Mouse (Mus musculus) forebrain, postnatal 0 days (tissue): ENCODE measurements around the gene Ttc4. TPM values are rescaled to one million over a fixed set of nuclear protein-coding genes. Genes with fewer than 3 reads are reported as not detected.

Source experiments
- ATAC-seq: fragments of 200-750 bp; cut with Nextera tagmentation; 2 replicates; pipeline ENCODE4 v1.8.0; 2017; ENCODE audit warnings: mild to moderate bottlenecking, moderate library complexity
- DNase-seq: peaks from one replicate; pipeline ENCODE4 v3.0.0-alpha.2; 2015
- H3K27ac ChIP-seq: fragments of 300-500 bp; sonication (generic); 2 replicates; pipeline ENCODE4 v1.5.1; 2014; ENCODE audit warnings: low read depth, mild to moderate bottlenecking, antibody characterized with exemption, low read length, moderate library complexity, mixed read lengths
- H3K27me3 ChIP-seq: fragments of 300-500 bp; sonication (generic); 2 replicates; pipeline ENCODE4 v1.6.1; 2014; ENCODE audit warnings: mild to moderate bottlenecking, low read length, mixed read lengths; ENCODE audit not compliant: insufficient read depth
- H3K36me3 ChIP-seq: fragments of 300-500 bp; sonication (generic); 2 replicates; pipeline ENCODE4 v1.6.1; 2014; ENCODE audit warnings: mild to moderate bottlenecking, moderate library complexity; ENCODE audit not compliant: insufficient read depth
- H3K4me1 ChIP-seq: fragments of 300-500 bp; sonication (generic); 2 replicates; pipeline ENCODE4 v1.6.1; 2014; ENCODE audit warnings: antibody characterized with exemption; ENCODE audit not compliant: insufficient read depth
- H3K4me2 ChIP-seq: fragments of 300-500 bp; sonication (generic); 2 replicates; pipeline ENCODE4 v1.6.1; 2014; ENCODE audit warnings: low read depth, mild to moderate bottlenecking, moderate library complexity
- H3K4me3 ChIP-seq: fragments of 300-500 bp; sonication (generic); 2 replicates; pipeline ENCODE4 v1.5.1; 2014; ENCODE audit warnings: low read depth, low read length, mixed read lengths
- H3K9ac ChIP-seq: fragments of 300-500 bp; sonication (generic); 2 replicates; pipeline ENCODE4 v1.6.1; 2014; ENCODE audit warnings: mild to moderate bottlenecking
- H3K9me3 ChIP-seq: fragments of 300-500 bp; sonication (generic); 2 replicates; pipeline ENCODE4 v1.6.1; 2016; ENCODE audit warnings: low read length
- CTCF ChIP-seq: sonication (generic); IDR thresholded peaks from 2 replicates; pipeline ENCODE4 v1.5.1; 2016; ENCODE audit warnings: antibody characterized with exemption, control low read depth, low read depth
- WGBS: fragments of 180-500 bp; shearing (Covaris S2); extraction: QIAGEN DNeasy Blood & Tissue Kit; methylation state at CpG from one replicate; pipeline ENCODE4 v1.1.7; 2014; 5-methylcytosine and 5-hydroxymethylcytosine counted together
- polyA plus RNA-seq: library from polyadenylated mRNA; unstranded; fragments of >200 nt; fragmentation: Nextera tagmentation; extraction: Ambion mirVana; gene quantifications from 2 replicates; pipeline ENCODE4 v1.2.1, GENCODE M21; 2015
- total RNA-seq: library from RNA; depleted of rRNA; stranded (reverse); fragments of >200 nt; gene quantifications from 2 replicates; pipeline ENCODE4 v1.2.3, GENCODE M21; 2014; rRNA removed

Gene Ttc4
- total and polyA plus RNA-seq, 2 experiments from 2014 or later: 89.1 to 108 TPM

GRCm38 (mm10) chr4:106614881-106615280, 63.9 kb downstream of the Ttc4 start:
- DNase-seq: no peak
- 86% methylated on average over 9 of the region's 9 CpGs for WGBS
- Histone ChIP-seq H3K9me3 (no peaks in the 10 kb centered on the region), H3K9ac (no peak overlapping the region), H3K27me3 (no peaks in the 10 kb centered on the region), H3K4me3 (no peak overlapping the region), H3K27ac (no peak overlapping the region), H3K36me3 (no peaks in the 10 kb centered on the region), H3K4me1 (0 out of 2 replicates have a peak, but pooled peaks cover 6% of the 10 kb centered on the region), H3K4me2 (no peak overlapping the region)
- no peak for TF ChIP-seq CTCF
- ATAC-seq: no peak

GRCm38 (mm10) chr4:106614180-106614797, 64.5 kb downstream of the Ttc4 start:
- Histone ChIP-seq H3K9ac (no peak overlapping the region), H3K36me3 (no peaks in the 10 kb centered on the region), H3K27me3 (no peaks in the 10 kb centered on the region), H3K27ac (no peak overlapping the region), H3K4me3 (no peak overlapping the region), H3K4me1 (0 out of 2 replicates have a peak, but pooled peaks cover 6% of the 10 kb centered on the region), H3K9me3 (no peaks in the 10 kb centered on the region), H3K4me2 (no peak overlapping the region)
- 47% methylated on average over 7 of the region's 7 CpGs for WGBS
- ATAC-seq (peak; percentile 84), DNase-seq (peak; percentile 87)
- peak; percentile 98 for TF ChIP-seq CTCF

DNA sequence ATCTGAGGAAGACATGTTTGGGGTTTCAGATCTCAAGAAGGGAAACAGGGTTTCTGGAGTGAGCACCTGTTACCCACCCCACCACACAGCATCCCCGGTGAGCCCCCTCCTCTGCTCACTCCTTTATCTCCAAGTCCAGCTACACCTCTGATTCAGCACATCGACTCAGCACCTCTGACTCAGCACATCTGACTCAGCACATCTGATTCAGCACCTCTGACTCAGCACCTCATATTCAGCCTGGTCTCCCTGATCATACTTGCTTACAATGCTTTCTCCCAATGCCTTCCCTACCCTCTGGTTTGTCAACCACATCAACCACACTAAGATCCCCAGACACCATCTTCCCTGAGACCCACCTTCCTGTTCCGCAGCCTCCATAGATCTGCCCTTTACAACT, 65.2 kb downstream of the Ttc4 start:
- Histone ChIP-seq H3K36me3 (no peaks in the 10 kb centered on the region), H3K27ac (no peak overlapping the region), H3K4me1 (0 out of 2 replicates have a peak, but pooled peaks cover 6% of the 10 kb centered on the region), H3K9me3 (no peaks in the 10 kb centered on the region), H3K4me3 (no peak overlapping the region), H3K27me3 (no peaks in the 10 kb centered on the region), H3K4me2 (no peak overlapping the region), H3K9ac (no peak overlapping the region)
- no peak for ATAC-seq
- TF ChIP-seq CTCF: no peak
- no peak for DNase-seq
- 72% methylated on average over 3 of the region's 3 CpGs for WGBS

- no peak overlapping the region for H3K4me2 ChIP-seq
- no peak overlapping the region for H3K9ac ChIP-seq
- no peak overlapping the region for H3K27ac ChIP-seq
- ATAC-seq: no peak
- WGBS: 83% methylated on average over 8 of the region's 8 CpGs
- no peaks in the 10 kb centered on the region for H3K9me3 ChIP-seq
- no peak overlapping the region for H3K4me3 ChIP-seq
- no peak for DNase-seq
- H3K36me3 ChIP-seq: no peaks in the 10 kb centered on the region
- 0 out of 2 replicates have a peak, but pooled peaks cover 6% of the 10 kb centered on the region for H3K4me1 ChIP-seq
- no peaks in the 10 kb centered on the region for H3K27me3 ChIP-seq
- no peak for TF ChIP-seq CTCF
Observed at GRCm38 (mm10) chr4:106613105-106613504, 65.6 kb downstream of the Ttc4 start.

Other genes with a start within 250 kb of the Ttc4 start
- 5.5 and 5.6 TPM in 2 replicates for gene Pcsk9, start 214.6 kb downstream of the Ttc4 start, total RNA-seq
- gene Pcsk9, start 214.6 kb downstream of the Ttc4 start, polyA plus RNA-seq: 3.7 and 4.0 TPM in 2 replicates
- not detected in 2 replicates for gene Bsnd, start 186.7 kb downstream of the Ttc4 start, total RNA-seq
- gene Bsnd, start 186.7 kb downstream of the Ttc4 start, polyA plus RNA-seq: not detected in 2 replicates
- gene Dhcr24, start 117.9 kb downstream of the Ttc4 start, total RNA-seq: 101 and 105 TPM in 2 replicates
- 7.0 and 7.7 TPM in 2 replicates for gene Dhcr24, start 117.9 kb downstream of the Ttc4 start, polyA plus RNA-seq
- gene Lexm, start 61.7 kb downstream of the Ttc4 start, total RNA-seq: not detected in 2 replicates
- 0.09 TPM in 1 of 2 replicates, not detected in the other for gene Lexm, start 61.7 kb downstream of the Ttc4 start, polyA plus RNA-seq
- gene Ttc22, start 56.5 kb downstream of the Ttc4 start, total RNA-seq: 2.5 TPM in 2 replicates
- 1.2 and 1.6 TPM in 2 replicates for gene Ttc22, start 56.5 kb downstream of the Ttc4 start, polyA plus RNA-seq
- gene Pars2, start 27.9 kb downstream of the Ttc4 start, total RNA-seq: 13.2 and 13.6 TPM in 2 replicates
- gene Pars2, start 27.9 kb downstream of the Ttc4 start, polyA plus RNA-seq: 9.2 and 9.9 TPM in 2 replicates
- 0.95 and 1.5 TPM in 2 replicates for gene Mroh7, start 52.0 kb upstream of the Ttc4 start, total RNA-seq
- gene Mroh7, start 52.0 kb upstream of the Ttc4 start, polyA plus RNA-seq: 0.30 and 0.71 TPM in 2 replicates
- gene Fam151a, start 54.9 kb upstream of the Ttc4 start, total RNA-seq: not detected in 2 replicates
- not detected in 2 replicates for gene Fam151a, start 54.9 kb upstream of the Ttc4 start, polyA plus RNA-seq
- gene Acot11, start 126.1 kb upstream of the Ttc4 start, total RNA-seq: 3.4 and 5.5 TPM in 2 replicates
- 0.75 and 1.2 TPM in 2 replicates for gene Acot11, start 126.1 kb upstream of the Ttc4 start, polyA plus RNA-seq
- 113 and 137 TPM in 2 replicates for gene Ssbp3, start 231.8 kb upstream of the Ttc4 start, total RNA-seq
- 103 and 117 TPM in 2 replicates for gene Ssbp3, start 231.8 kb upstream of the Ttc4 start, polyA plus RNA-seq